Mouse (Mus musculus) embryonic facial prominence, embryonic 10.5 days (tissue): ENCODE measurements around the gene Plscr1. TPM values are rescaled to one million over a fixed set of nuclear protein-coding genes. Genes with fewer than 3 reads are reported as not detected.
A peak's percentile ranks its signal among the peaks of the same experiment; 100 is the strongest.

ENCODE experiments used
- DNase-seq: peaks from one replicate; pipeline ENCODE4 v3.0.0-alpha.2; 2017; ENCODE audit warnings: low spot score
- H3K27ac ChIP-seq: fragments of 300-500 bp; sonication (generic); replicated peaks from 2 replicates; pipeline ENCODE4 v1.5.1; 2016; ENCODE audit warnings: mild to moderate bottlenecking
- H3K27me3 ChIP-seq: fragments of 300-500 bp; sonication (generic); replicated peaks from 2 replicates; pipeline ENCODE4 v1.6.1; 2016; ENCODE audit warnings: low read depth, mild to moderate bottlenecking; ENCODE audit not compliant: poor library complexity, severe bottlenecking
- H3K36me3 ChIP-seq: fragments of 300-500 bp; sonication (generic); replicated peaks from 2 replicates; pipeline ENCODE4 v1.6.1; 2016; ENCODE audit warnings: mild to moderate bottlenecking, moderate library complexity
- H3K4me1 ChIP-seq: fragments of 300-500 bp; sonication (generic); 2 replicates; pipeline ENCODE4 v1.6.1; 2016
- H3K4me3 ChIP-seq: fragments of 300-500 bp; sonication (generic); 2 replicates; pipeline ENCODE4 v1.5.1; 2016; ENCODE audit warnings: mild to moderate bottlenecking, moderate library complexity
- H3K9me3 ChIP-seq: fragments of 300-500 bp; sonication (generic); 2 replicates; pipeline ENCODE4 v1.6.1; 2016; ENCODE audit warnings: mild to moderate bottlenecking
- WGBS: fragments of 180-500 bp; shearing (Covaris S2); methylation state at CpG from one replicate; pipeline ENCODE4 v1.1.7; 2016; 5-methylcytosine and 5-hydroxymethylcytosine counted together
- polyA plus RNA-seq: library from polyadenylated mRNA; unstranded; fragments of >200 nt; fragmentation: Nextera tagmentation; extraction: Ambion mirVana; gene quantifications from 2 replicates; pipeline ENCODE4 v1.2.1, GENCODE M21; 2016

Gene Plscr1
- polyA plus RNA-seq = 30.0 and 31.7 TPM in 2 replicates

- WGBS = 33% methylated on average over 7 of the region's 7 CpGs
- Histone ChIP-seq H3K4me1 (peaks cover 13% of the 10 kb centered on the region), H3K27me3 (no peaks in the 10 kb centered on the region), H3K9me3 (no peaks in the 10 kb centered on the region), H3K4me3 (peak within 1 kb of the TSS; percentile 76), H3K27ac (peak within 1 kb of the TSS; percentile 94), H3K36me3 (no peaks in the 10 kb centered on the region)
- DNase-seq = no peak
Measured at GRCm38 (mm10) chr9:92249447-92249852, at the start of gene Plscr1. Gene Plscr1 (plus strand): TSS chr9:92249750.

- WGBS = 51% methylated on average over 2 of the region's 2 CpGs
- DNase-seq = no peak
Measured at GRCm38 (mm10) chr9:92204397-92204796, 45.2 kb upstream of the Plscr1 start.

DNA sequence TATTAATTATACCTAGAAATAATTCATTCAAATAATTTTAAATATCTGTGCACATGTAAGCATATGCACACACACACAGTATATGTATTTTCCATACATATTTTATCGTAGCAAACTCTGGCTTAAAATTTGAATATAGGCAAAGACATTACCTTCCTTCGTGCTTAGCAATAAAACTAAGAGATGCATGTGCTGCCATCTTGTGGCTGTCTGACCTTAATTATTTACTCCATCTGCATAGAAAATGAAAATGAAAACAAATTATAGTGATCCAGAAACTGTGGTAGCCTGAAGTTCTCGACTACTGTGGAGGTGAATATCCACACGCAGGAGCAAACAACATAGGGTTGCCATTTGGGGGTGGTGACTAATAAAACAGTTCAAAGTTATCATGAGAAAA, 42.2 kb upstream of the Plscr1 start:
- 62% methylated on average over 4 of the region's 4 CpGs for WGBS
- H3K9me3 ChIP-seq = no peaks in the 10 kb centered on the region
- no peaks in the 10 kb centered on the region for H3K36me3 ChIP-seq

More at GRCm38 (mm10) chr9:92204397-92204796, 45.2 kb upstream of the Plscr1 start:
- Histone ChIP-seq H3K9me3 (no peaks in the 10 kb centered on the region), H3K27ac (no peak overlapping the region), H3K4me1 (no peaks in the 10 kb centered on the region), H3K27me3 (no peaks in the 10 kb centered on the region), H3K36me3 (no peaks in the 10 kb centered on the region), H3K4me3 (no peak overlapping the region)

DNA sequence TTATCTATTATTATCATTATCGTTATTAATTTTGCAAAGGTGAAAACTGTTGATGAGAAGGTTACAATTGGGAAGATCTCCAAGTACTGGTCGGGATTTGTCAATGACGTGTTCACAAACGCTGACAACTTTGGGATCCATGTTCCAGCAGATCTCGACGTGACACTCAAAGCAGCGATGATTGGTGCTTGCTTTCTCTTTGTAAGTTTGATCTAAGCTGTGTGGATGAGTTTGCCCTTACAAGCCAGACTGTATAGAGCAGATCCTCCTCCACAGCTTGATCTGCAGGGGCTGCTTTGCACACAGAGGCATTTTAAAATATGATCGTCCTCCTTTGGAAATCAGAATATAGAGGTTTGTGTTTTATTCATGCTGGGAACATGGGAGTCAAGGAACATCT, 41.8 kb upstream of the Plscr1 start:
- 84% methylated on average over 8 of the region's 8 CpGs for WGBS
- no peaks in the 10 kb centered on the region for H3K36me3 ChIP-seq
- DNase-seq = no peak
- no peaks in the 10 kb centered on the region for H3K4me1 ChIP-seq
- H3K27ac ChIP-seq = no peak overlapping the region
- H3K27me3 ChIP-seq = no peaks in the 10 kb centered on the region
- H3K9me3 ChIP-seq = no peaks in the 10 kb centered on the region
- no peak overlapping the region for H3K4me3 ChIP-seq

More for the DNA sequence above, 42.2 kb upstream of the Plscr1 start:
- DNase-seq = no peak
- Histone ChIP-seq H3K4me1 (no peaks in the 10 kb centered on the region), H3K27me3 (no peaks in the 10 kb centered on the region), H3K27ac (no peak overlapping the region), H3K4me3 (no peak overlapping the region)

DNA sequence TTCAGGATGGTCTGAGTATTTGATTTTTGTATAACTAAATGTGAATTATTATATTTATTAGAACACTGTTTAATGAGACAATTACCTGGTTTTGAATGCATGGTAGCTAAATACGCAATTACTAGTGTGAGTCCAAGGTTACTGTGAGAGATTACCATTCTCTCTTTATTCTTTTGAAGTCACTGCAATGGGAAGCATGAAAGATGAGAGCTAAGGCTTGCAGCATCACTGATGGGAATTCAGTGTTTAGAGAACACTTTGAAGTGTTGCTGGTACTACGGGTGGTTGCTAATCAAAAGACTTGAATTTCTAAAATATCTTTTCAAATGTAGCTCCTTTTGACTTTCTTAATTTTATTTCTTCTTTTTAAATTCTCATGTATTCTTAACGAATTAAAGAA, 39.7 kb upstream of the Plscr1 start:
- Histone ChIP-seq H3K4me3 (no peak overlapping the region), H3K4me1 (no peaks in the 10 kb centered on the region), H3K9me3 (no peaks in the 10 kb centered on the region), H3K27ac (no peak overlapping the region), H3K36me3 (no peaks in the 10 kb centered on the region), H3K27me3 (no peaks in the 10 kb centered on the region)
- DNase-seq = no peak
- WGBS = 79% methylated on average over 3 of the region's 3 CpGs

- 82% methylated on average over 7 of the region's 7 CpGs for WGBS
- H3K9me3 ChIP-seq = no peaks in the 10 kb centered on the region
- H3K27ac ChIP-seq = no peak overlapping the region
- H3K36me3 ChIP-seq = no peaks in the 10 kb centered on the region
- no peaks in the 10 kb centered on the region for H3K27me3 ChIP-seq
- DNase-seq = no peak
- no peak overlapping the region for H3K4me3 ChIP-seq
- H3K4me1 ChIP-seq = no peaks in the 10 kb centered on the region
Measured at GRCm38 (mm10) chr9:92210386-92210967, 39.1 kb upstream of the Plscr1 start.

DNA sequence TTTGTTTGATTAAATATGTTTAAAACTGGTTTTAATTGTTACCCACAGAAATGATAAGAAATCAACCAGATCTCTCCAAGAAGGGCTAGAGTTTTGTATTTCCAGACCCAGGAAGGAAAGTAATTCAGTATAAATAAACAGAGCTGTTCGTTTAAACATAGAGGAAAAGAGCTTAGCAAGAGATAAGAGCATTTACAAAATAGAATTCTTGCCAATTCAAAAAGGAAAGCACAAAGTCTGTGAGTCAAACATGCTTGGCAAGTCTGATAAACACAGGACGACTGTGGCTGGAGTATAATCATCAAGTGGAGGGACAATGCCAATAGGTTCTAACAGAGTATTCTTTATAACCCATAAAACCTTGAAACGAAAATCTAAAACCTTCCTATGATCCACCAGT, 38.5 kb upstream of the Plscr1 start:
- H3K4me3 ChIP-seq = no peak overlapping the region
- no peak for DNase-seq
- H3K36me3 ChIP-seq = no peaks in the 10 kb centered on the region
- H3K27ac ChIP-seq = no peak overlapping the region
- no peaks in the 10 kb centered on the region for H3K4me1 ChIP-seq
- no peaks in the 10 kb centered on the region for H3K9me3 ChIP-seq
- 68% methylated on average over 3 of the region's 3 CpGs for WGBS
- no peaks in the 10 kb centered on the region for H3K27me3 ChIP-seq

GRCm38 (mm10) chr9:92217484-92217883, 32.1 kb upstream of the Plscr1 start:
- 79% methylated on average over 4 of the region's 4 CpGs for WGBS
- DNase-seq = no peak
- Histone ChIP-seq H3K27ac (no peak overlapping the region), H3K4me3 (no peak overlapping the region), H3K36me3 (no peaks in the 10 kb centered on the region), H3K4me1 (no peaks in the 10 kb centered on the region), H3K27me3 (no peaks in the 10 kb centered on the region), H3K9me3 (no peaks in the 10 kb centered on the region)

DNA sequence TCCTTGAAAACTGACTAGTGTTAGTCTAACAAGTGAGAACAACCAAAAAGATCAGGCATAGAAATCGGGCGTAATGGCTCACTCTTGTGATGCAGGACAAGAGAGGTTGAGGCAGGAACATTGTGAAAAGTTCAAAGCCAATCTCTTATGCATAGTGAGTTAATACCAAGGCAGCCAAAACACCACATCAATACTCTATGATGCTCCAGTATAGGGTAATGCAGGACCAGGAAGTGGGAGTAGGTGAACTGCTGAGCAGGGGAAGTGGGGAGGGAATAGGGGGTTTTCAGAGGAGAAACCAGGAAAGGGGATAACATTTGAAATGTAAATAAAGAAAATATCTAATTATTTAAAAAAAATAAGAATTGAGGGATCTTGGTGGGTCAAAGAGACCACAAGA, 31.7 kb upstream of the Plscr1 start:
- 89% methylated on average over 2 of the region's 2 CpGs for WGBS

DNA sequence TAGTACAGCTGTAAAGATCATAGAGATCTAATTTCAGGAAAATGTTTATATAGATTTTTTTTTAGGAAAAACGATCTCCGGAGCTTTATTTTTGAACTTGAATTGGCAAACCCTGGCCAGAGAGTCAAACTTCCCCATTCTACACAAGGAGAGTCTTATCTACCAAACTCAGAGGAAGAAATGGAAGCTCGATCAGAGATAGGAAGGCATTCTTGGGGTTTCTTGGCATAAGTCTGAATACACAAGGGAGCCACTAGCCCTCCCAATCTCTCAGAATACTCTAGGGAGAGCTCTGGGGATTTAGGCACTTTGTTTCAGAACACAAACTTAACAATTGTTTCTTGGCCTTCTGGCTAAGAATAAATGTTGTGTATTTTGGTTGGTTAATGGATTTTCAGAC, 29.4 kb upstream of the Plscr1 start:
- 78% methylated on average over 3 of the region's 3 CpGs for WGBS

More for the DNA sequence above, 31.7 kb upstream of the Plscr1 start:
- Histone ChIP-seq H3K27ac (no peak overlapping the region), H3K36me3 (no peaks in the 10 kb centered on the region), H3K4me3 (no peak overlapping the region), H3K9me3 (no peaks in the 10 kb centered on the region), H3K4me1 (no peaks in the 10 kb centered on the region), H3K27me3 (no peaks in the 10 kb centered on the region)
- DNase-seq = no peak

GRCm38 (mm10) chr9:92221480-92221879, 28.1 kb upstream of the Plscr1 start:
- DNase-seq = no peak
- Histone ChIP-seq H3K9me3 (no peaks in the 10 kb centered on the region), H3K36me3 (no peaks in the 10 kb centered on the region), H3K4me1 (no peaks in the 10 kb centered on the region), H3K27ac (no peak overlapping the region), H3K4me3 (no peak overlapping the region), H3K27me3 (no peaks in the 10 kb centered on the region)

More for the DNA sequence above, 29.4 kb upstream of the Plscr1 start:
- H3K36me3 ChIP-seq = no peaks in the 10 kb centered on the region
- no peaks in the 10 kb centered on the region for H3K9me3 ChIP-seq
- DNase-seq = no peak
- no peaks in the 10 kb centered on the region for H3K27me3 ChIP-seq
- no peaks in the 10 kb centered on the region for H3K4me1 ChIP-seq
- H3K27ac ChIP-seq = no peak overlapping the region
- H3K4me3 ChIP-seq = no peak overlapping the region

- Histone ChIP-seq H3K4me3 (no peak overlapping the region), H3K27me3 (no peaks in the 10 kb centered on the region), H3K36me3 (no peaks in the 10 kb centered on the region), H3K4me1 (no peaks in the 10 kb centered on the region), H3K27ac (no peak overlapping the region), H3K9me3 (no peaks in the 10 kb centered on the region)
- DNase-seq = no peak
- 88% methylated on average over 1 of the region's 1 CpGs for WGBS
Measured at GRCm38 (mm10) chr9:92224598-92225231, 24.8 kb upstream of the Plscr1 start.

DNA sequence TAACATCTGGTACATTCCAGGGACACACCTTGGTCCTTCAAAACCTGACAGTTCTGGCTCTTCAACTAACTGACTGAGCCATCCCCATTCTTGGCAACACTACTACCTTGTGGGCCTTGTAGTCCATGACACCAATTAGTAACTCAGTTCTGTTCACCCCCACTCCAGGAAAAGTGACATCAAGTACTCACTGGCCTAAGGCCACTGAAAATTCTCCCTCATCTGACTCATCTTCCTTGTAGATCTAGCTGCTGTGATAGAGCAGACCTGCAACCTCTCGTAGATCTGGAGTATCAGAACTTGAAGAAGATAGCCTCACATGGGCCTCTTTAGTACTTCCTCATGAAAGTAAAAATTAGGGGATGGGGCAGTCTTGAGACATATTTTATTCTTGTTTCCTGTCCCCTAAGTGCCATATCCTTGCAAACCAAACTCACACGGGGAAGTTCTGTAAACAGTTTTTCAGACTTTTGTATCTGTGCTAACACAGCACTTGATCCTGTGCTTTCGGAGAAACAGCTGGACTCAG, 23.4 kb upstream of the Plscr1 start:
- Histone ChIP-seq H3K4me3 (no peak overlapping the region), H3K9me3 (no peaks in the 10 kb centered on the region), H3K27me3 (no peaks in the 10 kb centered on the region), H3K36me3 (no peaks in the 10 kb centered on the region), H3K27ac (no peak overlapping the region), H3K4me1 (no peaks in the 10 kb centered on the region)
- no peak for DNase-seq
- WGBS = 91% methylated on average over 3 of the region's 3 CpGs
